Mouse (Mus musculus) layer of hippocampus, adult 2 months (tissue): ENCODE data around the gene Hoxb8. TPM values are rescaled to one million over a fixed set of nuclear protein-coding genes. Genes with fewer than 3 reads are reported as not detected.

Experiments
- DNase-seq, 2 experiments: peaks; one replicate each; pipeline ENCODE4 v3.0.0; 2022; ENCODE audit warnings: low spot score in 2 of 2
- H3K27ac ChIP-seq: fragments of 200-600 bp; 2 replicates; pipeline ENCODE4 v1.8.1; 2022
- H3K4me3 ChIP-seq: fragments of 200-600 bp; 2 replicates; pipeline ENCODE4 v1.8.1; 2022; ENCODE audit warnings: mild to moderate bottlenecking
- CTCF ChIP-seq: fragments of 200-600 bp; conservative IDR thresholded peaks from 2 replicates; pipeline ENCODE4 v1.8.1; 2022; ENCODE audit warnings: antibody characterized with exemption, mild to moderate bottlenecking, moderate library complexity
- total RNA-seq, 2 experiments: library from RNA; stranded (reverse); gene quantifications; 2 replicates each; pipeline ENCODE4 v1.2.3; 2021

Gene Hoxb8
- total RNA-seq, 2 experiments from 2014 or later, result not detected

DNA sequence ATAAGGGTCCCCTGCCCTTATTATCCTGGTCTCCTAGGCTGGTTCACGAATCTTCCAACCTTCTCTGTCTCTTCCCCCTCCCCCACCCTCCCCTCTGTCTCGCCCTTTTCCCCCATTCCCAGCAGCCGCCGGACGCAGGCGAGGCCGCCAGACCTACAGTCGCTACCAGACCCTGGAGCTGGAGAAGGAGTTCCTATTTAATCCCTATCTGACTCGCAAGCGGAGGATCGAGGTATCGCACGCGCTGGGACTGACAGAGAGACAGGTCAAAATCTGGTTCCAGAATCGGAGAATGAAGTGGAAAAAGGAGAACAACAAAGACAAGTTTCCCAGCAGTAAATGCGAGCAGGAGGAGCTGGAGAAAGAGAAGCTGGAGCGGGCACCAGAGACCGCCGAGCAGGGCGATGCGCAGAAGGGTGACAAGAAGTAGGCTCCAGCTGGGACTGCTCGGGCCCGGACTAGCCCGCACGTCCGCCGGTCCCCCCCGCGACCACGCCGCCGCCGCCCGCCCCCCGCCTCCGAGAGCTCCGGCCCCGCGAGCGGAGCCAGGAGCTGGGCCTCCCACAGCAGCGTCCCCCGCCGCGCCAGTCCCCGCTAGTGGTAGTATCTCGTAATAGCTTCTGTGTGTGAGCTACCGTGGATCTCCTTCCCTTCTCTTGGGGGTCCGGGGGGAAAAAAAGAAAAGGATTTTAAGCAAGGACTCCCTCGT lies 2.5 kb downstream of the Hoxb8 start:
- DNase-seq, result no peak
- H3K4me3 ChIP-seq, result no peak overlapping the region
- no peak overlapping the region for H3K27ac ChIP-seq
- peak; percentile 52 for TF ChIP-seq CTCF

DNA sequence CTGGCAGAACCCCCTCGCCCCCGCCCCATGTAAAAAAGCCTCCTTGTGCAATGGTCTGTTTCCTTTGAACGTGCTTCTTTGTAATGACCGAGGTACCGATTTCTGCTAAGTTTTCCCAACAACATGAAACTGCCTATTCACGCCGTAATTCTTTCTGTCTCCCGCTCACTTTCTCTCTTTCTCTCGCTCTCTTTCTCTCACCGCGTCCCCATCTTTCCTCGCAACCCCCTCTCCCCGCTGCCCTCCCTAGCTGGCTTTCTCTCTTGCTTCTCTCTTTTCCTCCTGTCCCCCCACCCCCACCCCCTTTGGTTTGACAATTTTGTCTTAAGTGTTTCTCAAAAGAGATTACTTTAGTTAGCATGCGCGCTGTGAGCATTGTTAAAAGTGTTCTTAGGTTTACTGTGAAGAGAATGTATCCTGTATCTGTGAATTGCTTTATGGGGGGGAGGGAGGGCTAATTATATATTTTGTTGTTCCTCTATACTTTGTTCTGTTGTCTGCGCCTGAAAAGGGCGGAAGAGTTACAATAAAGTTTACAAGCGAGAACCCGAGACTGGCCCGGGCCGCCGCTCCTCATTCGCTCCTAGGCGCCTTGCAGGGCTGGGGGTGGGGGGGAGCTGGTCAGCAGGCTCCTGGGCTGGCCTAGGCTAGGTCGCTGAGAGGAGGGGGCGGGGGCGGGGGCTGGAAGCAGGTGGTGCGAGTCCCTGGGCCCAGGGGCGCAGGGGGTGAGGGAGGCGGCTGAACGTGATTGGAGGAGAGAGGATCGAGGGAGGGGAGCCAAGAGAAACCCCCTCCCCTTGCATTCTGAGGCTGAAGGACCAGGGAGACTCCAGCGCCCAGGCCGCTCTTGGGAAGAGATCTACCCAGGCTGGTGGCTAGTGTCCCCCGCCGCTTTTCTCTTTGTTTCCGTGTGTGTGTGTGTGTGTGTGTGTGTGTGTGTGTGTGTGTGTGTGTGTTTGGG lies 3.3 kb downstream of the Hoxb8 start:
- TF ChIP-seq CTCF, result no peak
- Histone ChIP-seq H3K4me3 (no peak overlapping the region), H3K27ac (no peak overlapping the region)
- no peak for DNase-seq

DNA sequence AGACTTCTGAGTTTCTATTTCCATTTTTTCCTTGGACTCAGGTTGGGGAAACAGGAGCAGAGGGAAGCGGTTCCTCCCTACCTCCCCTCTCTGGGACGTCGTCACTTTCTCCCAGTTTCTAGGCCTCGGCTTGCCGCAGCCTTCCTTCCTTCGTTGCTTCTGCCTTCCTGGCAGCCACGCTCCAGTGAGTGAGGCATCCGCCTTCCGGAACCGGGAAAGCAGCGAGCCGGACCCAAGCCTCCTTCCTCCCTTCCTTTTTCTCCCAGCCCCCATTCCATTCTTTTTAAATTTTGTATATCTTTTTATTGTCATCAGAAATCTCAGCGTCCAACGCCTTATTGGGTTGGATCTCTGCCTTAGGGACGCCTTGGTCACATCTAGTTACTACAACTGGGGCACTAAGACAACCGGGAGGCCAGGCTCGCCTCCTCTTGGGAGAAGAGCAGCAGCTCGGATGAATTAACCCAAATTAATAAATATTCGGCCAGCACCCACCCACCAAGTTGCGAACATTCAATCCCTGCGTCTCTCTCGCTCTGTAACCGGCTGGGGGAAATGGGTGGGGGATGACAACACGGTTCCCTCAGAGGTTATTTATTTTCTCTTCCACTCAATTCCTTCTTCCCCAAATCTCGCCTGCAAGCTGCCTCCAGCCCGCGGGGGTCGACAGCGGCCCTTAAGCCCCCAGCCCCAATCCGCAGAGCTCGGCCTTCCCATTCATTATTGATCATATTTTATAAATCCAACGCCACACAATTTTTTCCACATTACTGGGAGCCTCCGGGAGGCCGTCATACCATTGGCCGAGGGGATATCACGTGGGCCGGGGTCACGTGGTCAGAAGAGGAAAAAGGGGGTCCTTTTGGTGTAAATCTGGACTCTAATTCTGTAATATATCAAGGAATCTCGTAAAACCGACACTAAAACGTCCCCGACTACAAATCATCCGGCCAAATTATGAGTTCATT lies 4.3 kb downstream of the Hoxb8 start, which contains the start of gene Hoxb7:
TSS of gene Hoxb7 (plus strand) at position 853 of the 968 bp plus-strand sequence.
- Histone ChIP-seq H3K27ac (no peak within 1 kb of the TSS), H3K4me3 (no peak within 1 kb of the TSS)
- TF ChIP-seq CTCF, result no peak
- DNase-seq, result no peak

DNA sequence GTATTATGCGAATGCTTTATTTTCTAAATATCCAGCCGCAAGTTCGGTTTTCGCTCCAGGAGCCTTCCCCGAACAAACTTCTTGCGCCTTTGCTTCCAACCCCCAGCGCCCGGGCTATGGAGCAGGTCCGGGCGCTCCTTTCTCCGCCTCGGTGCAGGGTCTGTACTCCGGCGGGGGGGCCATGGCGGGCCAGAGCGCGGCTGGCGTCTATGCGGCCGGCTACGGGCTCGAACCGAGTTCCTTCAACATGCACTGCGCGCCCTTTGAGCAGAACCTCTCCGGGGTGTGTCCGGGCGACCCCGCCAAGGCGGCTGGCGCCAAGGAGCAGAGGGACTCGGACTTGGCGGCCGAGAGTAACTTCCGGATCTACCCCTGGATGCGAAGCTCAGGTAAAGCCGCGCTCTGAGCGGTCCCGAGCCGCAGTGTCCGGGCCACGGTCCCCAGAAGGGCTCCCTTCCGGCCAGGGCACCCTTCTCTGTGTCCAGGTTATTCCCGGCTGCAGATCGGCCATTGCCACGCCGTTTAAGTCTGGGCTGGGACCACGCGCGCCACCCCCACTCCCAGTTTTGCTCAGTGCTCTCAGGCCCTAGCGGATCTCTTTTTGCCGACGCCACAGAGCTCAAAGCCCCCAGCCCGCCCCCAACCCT lies 5.2 kb downstream of the Hoxb8 start:
- no peak overlapping the region for H3K4me3 ChIP-seq
- no peak for DNase-seq
- H3K27ac ChIP-seq, result no peak overlapping the region
- no peak for TF ChIP-seq CTCF

DNA sequence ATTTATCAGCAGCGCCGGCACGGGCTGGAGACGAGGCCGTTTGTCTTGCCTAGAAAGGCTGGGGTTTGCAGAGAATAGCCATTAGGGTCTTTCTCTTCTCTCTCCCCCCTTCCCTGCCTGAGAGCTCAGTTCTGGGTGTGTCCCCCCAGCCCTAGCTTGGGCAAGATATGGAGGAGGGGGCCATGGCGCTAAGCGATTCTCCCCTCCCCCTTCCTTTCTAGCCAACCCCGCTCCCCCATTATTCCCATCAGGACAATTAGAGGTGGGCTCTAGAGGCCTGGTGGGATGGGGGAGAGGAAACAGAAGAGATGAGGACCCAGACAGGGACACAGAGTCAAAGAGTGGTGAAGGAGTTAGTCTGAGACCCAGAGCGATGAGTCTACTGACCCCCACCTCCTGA lies 5.7 kb downstream of the Hoxb8 start:
- TF ChIP-seq CTCF, result no peak
- Histone ChIP-seq H3K27ac (no peak overlapping the region), H3K4me3 (no peak overlapping the region)
- no peak for DNase-seq

DNA sequence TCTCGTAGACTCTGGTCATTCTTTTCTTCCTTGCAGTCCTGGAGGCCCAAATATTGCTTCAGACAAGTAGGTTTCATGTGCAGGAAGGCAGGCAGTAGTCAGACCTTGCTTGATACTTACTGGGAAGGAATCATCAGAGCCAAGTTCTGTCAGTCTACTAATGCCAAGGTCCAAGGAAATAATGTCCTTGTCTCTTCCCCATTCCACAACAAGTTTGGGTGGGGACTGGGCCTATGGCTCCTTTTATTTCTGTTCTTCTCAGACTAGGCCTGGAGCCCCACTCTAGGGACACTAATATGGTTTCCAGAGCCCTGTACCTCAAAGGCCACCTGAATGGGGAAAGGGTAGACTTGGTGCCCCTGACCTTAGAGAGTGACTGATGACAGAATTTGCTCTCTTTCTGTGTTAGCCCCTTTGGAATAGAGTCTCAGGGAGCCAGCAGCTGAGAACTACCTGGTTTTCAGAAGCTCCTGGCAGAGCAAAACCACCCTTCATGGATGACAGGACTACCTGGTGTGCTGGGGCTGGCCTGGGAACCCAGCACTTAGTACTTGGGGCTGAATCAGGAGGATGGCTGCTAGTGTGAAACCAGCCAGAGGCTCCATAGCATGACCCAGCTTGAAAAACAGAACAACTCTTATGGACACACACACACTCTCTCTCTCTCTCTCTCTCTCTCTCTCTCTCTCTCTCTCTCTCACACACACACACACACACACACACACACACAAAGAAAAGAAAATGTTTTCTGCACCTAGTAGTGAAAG lies 6.9 kb downstream of the Hoxb8 start:
- no peak overlapping the region for H3K4me3 ChIP-seq
- H3K27ac ChIP-seq, result no peak overlapping the region
- TF ChIP-seq CTCF, result no peak
- no peak for DNase-seq

DNA sequence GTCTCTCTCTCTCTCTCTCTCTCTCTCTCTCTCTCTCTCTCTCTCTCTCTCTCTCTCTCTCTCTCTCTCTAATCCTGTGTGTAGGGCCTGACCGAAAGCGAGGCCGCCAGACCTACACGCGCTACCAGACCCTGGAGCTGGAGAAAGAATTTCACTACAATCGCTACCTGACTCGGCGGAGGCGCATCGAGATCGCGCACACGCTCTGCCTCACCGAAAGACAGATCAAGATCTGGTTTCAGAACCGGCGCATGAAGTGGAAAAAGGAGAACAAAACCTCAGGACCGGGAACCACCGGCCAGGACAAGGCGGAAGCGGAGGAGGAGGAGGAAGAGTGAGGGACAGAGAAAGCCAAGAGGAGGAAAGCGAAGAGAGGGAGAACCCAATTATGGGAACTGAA lies 7.6 kb downstream of the Hoxb8 start:
- no peak overlapping the region for H3K27ac ChIP-seq
- no peak for DNase-seq
- TF ChIP-seq CTCF, result no peak
- H3K4me3 ChIP-seq, result no peak overlapping the region

DNA sequence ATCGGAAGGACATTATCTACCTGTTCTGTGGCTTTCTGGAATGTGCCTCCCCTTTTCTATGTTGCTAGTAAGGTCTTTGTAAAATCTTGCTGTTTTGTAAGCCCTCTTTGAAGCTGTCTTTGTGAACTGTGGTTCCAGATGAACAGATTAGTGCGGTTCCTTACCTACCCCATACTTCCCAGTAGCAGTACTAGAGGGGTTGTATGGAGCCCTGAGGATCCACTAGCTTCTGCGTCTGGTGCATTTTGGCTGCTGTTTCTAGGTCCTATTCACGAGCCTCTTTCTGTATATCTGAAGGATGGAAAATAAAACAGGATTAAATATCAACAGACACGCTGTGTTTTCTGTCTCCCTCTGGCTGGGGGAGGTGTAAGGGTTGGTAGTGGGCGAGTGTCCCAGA lies 8.1 kb downstream of the Hoxb8 start:
- Histone ChIP-seq H3K4me3 (no peak overlapping the region), H3K27ac (no peak overlapping the region)
- no peak for DNase-seq
- no peak for TF ChIP-seq CTCF

DNA sequence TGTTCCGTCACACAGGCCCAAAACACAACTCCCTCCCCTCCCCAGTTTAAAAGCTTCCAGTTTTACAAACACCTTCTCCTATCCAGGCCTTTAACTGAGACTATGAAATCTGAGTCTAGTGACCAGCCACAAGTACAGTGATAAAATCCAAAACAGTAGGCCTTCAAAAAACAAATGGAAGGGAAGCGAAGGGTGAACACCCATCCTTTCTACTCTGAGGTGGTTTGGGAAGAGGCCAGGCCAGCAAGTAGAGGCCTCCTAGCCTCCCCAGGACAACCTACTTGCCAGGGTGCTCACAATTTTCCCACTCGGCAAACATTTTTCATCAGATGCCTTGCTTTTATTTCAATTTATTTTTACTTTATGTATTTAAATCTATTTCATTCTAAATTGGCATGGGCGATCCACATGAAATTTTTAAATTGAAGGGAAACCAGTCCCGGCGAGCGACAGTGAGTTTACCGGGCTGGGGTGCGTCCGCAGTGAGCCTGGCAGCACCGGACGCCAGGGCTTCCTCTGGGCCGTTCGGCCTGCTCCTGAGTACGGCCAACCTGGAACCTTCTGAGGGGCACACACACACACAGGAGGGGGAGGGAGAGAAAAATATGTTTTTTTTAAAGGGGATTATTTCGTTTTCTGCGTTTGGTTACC lies 9.1 kb downstream of the Hoxb8 start:
- H3K27ac ChIP-seq, result no peak overlapping the region

DNA sequence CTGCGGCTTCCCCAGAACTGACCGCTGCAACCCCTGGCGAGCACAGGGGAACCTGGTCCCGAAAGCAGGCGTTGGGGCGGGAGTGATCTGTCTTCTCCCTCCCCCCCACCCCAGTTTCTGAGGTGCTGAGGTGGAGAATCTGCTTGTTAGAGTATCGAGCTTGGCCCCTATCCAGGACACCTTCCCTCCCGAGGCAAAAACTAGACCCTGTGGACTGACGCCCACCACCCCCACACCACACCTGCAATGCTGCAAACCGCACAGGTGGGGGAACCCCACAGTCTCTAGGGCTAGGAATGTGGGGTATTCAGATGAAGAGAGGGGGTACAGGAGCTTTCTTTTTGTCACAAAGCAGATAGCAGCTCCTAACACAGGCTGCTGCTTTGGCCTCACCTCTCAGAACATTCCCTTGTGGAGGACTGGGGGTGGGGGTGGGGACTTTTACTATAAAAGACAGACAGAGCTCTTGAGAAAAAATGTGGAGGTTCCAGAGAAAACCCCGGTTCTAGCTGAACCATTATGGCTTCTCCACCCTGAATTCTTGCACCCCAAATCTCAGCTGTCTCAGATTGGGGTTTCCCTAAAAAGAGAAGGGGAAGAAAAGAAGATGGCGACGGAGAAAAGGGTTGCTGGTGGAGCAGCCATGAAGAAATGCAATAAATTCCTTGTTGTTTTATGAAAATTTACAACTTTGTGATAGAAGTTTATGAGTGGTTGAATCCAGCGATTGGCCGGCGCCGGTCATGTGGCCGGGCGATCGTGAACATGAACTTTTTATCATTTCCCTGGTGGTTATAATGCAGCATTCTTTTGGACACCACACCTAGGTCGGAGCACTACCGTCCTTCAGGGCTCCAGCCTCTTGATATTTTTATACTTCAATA lies 10.2 kb downstream of the Hoxb8 start, which contains the start of gene Hoxb6:
TSS of gene Hoxb6 (plus strand) at position 796 of the 884 bp plus-strand sequence.
- H3K4me3 ChIP-seq, result no peak within 1 kb of the TSS
- H3K27ac ChIP-seq, result no peak within 1 kb of the TSS
- no peak for DNase-seq
- TF ChIP-seq CTCF, result no peak

More for the DNA sequence above, 9.1 kb downstream of the Hoxb8 start:
- no peak overlapping the region for H3K4me3 ChIP-seq
- DNase-seq, result no peak
- no peak for TF ChIP-seq CTCF
